Mouse (Mus musculus): ENCODE measurements around the gene Tm4sf5. TPM values are rescaled to one million over a fixed set of nuclear protein-coding genes. Genes with fewer than 3 reads are reported as not detected.

Tm4sf5 gene
- polyA plus RNA-seq, 1 experiment from 2014 or later, result not detected

- Histone ChIP-seq H3K9me3 (replicated peaks) (no peaks in the 10 kb centered on the region; the same call in 1 of the 2 replicates), H3K27me3 (ENCODE audit: low read depth, poor library complexity, severe bottlenecking) (no peaks in the 10 kb centered on the region), H3K36me3 (no peaks in the 10 kb centered on the region), H3K4me3 (no peak overlapping the region), H3K27ac (replicated peaks) (no peak overlapping the region), H3K4me1 (no peaks in the 10 kb centered on the region)
- no peak for DNase-seq (ENCODE audit: low spot score)
- 57% methylated on average over 4 of the region's 4 CpGs for WGBS
These were observed 17.2 kb upstream of the Tm4sf5 start for GRCm38 (mm10) chr11:70487816-70488215.

- 83% methylated on average over 3 of the region's 3 CpGs for WGBS
- DNase-seq (ENCODE audit: low spot score), result no peak
These were observed 15.9 kb upstream of the Tm4sf5 start for GRCm38 (mm10) chr11:70489138-70489537.

GRCm38 (mm10) chr11:70489684-70490083, 15.4 kb upstream of the Tm4sf5 start:
- H3K27me3 ChIP-seq (ENCODE audit: low read depth, poor library complexity, severe bottlenecking), result no peaks in the 10 kb centered on the region
- H3K9me3 ChIP-seq (replicated peaks), result no peaks in the 10 kb centered on the region; the same call in 1 of the 2 replicates
- no peak for DNase-seq (ENCODE audit: low spot score)
- no peaks in the 10 kb centered on the region for H3K4me1 ChIP-seq
- H3K36me3 ChIP-seq, result no peaks in the 10 kb centered on the region
- 89% methylated on average over 6 of the region's 6 CpGs for WGBS
- no peak overlapping the region for H3K4me3 ChIP-seq
- no peak overlapping the region for H3K27ac ChIP-seq (replicated peaks)

More at GRCm38 (mm10) chr11:70489138-70489537, 15.9 kb upstream of the Tm4sf5 start:
- H3K4me3 ChIP-seq, result no peak overlapping the region
- no peaks in the 10 kb centered on the region for H3K36me3 ChIP-seq
- H3K4me1 ChIP-seq, result no peaks in the 10 kb centered on the region
- no peaks in the 10 kb centered on the region for H3K27me3 ChIP-seq (ENCODE audit: low read depth, poor library complexity, severe bottlenecking)
- no peak overlapping the region for H3K27ac ChIP-seq (replicated peaks)
- H3K9me3 ChIP-seq (replicated peaks), result no peaks in the 10 kb centered on the region; the same call in 1 of the 2 replicates

GRCm38 (mm10) chr11:70499566-70500475, 5.2 kb upstream of the Tm4sf5 start:
- DNase-seq (ENCODE audit: low spot score), result no peak
- H3K27me3 ChIP-seq (ENCODE audit: low read depth, poor library complexity, severe bottlenecking), result peaks cover under 1% of the 10 kb centered on the region; the same call in 1 of the 2 replicates
- H3K4me3 ChIP-seq, result no peak overlapping the region
- H3K36me3 ChIP-seq, result no peaks in the 10 kb centered on the region
- no peaks in the 10 kb centered on the region for H3K4me1 ChIP-seq
- 77% methylated on average over 14 of the region's 14 CpGs for WGBS
- H3K27ac ChIP-seq (replicated peaks), result no peak overlapping the region
- no peaks in the 10 kb centered on the region for H3K9me3 ChIP-seq (replicated peaks)

GRCm38 (mm10) chr11:70500476-70500812, 4.6 kb upstream of the Tm4sf5 start:
- Histone ChIP-seq H3K27me3 (ENCODE audit: low read depth, poor library complexity, severe bottlenecking) (peaks cover 6% of the 10 kb centered on the region; the same call in 1 of the 2 replicates), H3K9me3 (replicated peaks) (no peaks in the 10 kb centered on the region), H3K36me3 (no peaks in the 10 kb centered on the region), H3K27ac (replicated peaks) (no peak overlapping the region), H3K4me3 (no peak overlapping the region), H3K4me1 (no peaks in the 10 kb centered on the region)
- DNase-seq (ENCODE audit: low spot score), result no peak
- 97% methylated on average over 1 of the region's 1 CpGs for WGBS

GRCm38 (mm10) chr11:70502018-70502417, 3.0 kb upstream of the Tm4sf5 start:
- WGBS, result 77% methylated on average over 3 of the region's 3 CpGs
- no peaks in the 10 kb centered on the region for H3K4me1 ChIP-seq
- H3K27ac ChIP-seq (replicated peaks), result no peak overlapping the region
- no peak overlapping the region for H3K4me3 ChIP-seq
- no peaks in the 10 kb centered on the region for H3K9me3 ChIP-seq (replicated peaks)
- no peaks in the 10 kb centered on the region for H3K36me3 ChIP-seq
- peaks cover 6% of the 10 kb centered on the region; the same call in 1 of the 2 replicates for H3K27me3 ChIP-seq (ENCODE audit: low read depth, poor library complexity, severe bottlenecking)
- no peak for DNase-seq (ENCODE audit: low spot score)

GRCm38 (mm10) chr11:70506385-70506784, 1.3 kb downstream of the Tm4sf5 start:
- Histone ChIP-seq H3K27ac (replicated peaks) (no peak overlapping the region), H3K4me3 (no peak overlapping the region), H3K36me3 (no peaks in the 10 kb centered on the region), H3K4me1 (peaks cover 9% of the 10 kb centered on the region), H3K27me3 (ENCODE audit: low read depth, poor library complexity, severe bottlenecking) (peaks cover 26% of the 10 kb centered on the region; the same call in 1 of the 2 replicates), H3K9me3 (replicated peaks) (no peaks in the 10 kb centered on the region)
- peak; percentile 45 for DNase-seq (ENCODE audit: low spot score)
- WGBS, result 37% methylated on average over 4 of the region's 4 CpGs

GRCm38 (mm10) chr11:70506962-70507515, 2.0 kb downstream of the Tm4sf5 start:
- Histone ChIP-seq H3K9me3 (replicated peaks) (no peaks in the 10 kb centered on the region), H3K4me1 (peaks cover 9% of the 10 kb centered on the region), H3K4me3 (no peak overlapping the region), H3K27ac (replicated peaks) (no peak overlapping the region), H3K36me3 (no peaks in the 10 kb centered on the region), H3K27me3 (ENCODE audit: low read depth, poor library complexity, severe bottlenecking) (peaks cover 26% of the 10 kb centered on the region; the same call in 1 of the 2 replicates)
- no peak for DNase-seq (ENCODE audit: low spot score)
- 79% methylated on average over 7 of the region's 7 CpGs for WGBS

GRCm38 (mm10) chr11:70509753-70510564, 4.9 kb downstream of the Tm4sf5 start:
- H3K9me3 ChIP-seq (replicated peaks), result no peaks in the 10 kb centered on the region
- H3K27me3 ChIP-seq (ENCODE audit: low read depth, poor library complexity, severe bottlenecking), result peaks cover 24% of the 10 kb centered on the region; the same call in 1 of the 2 replicates
- peaks cover 19% of the 10 kb centered on the region for H3K4me1 ChIP-seq
- H3K27ac ChIP-seq (replicated peaks), result no peak overlapping the region
- DNase-seq (ENCODE audit: low spot score), result peak; percentile 48
- no peaks in the 10 kb centered on the region for H3K36me3 ChIP-seq
- H3K4me3 ChIP-seq, result peak overlapping the region; percentile 29
- 9% methylated on average over 19 of the region's 19 CpGs for WGBS

GRCm38 (mm10) chr11:70511242-70511641, 6.2 kb downstream of the Tm4sf5 start:
- H3K9me3 ChIP-seq (replicated peaks), result no peaks in the 10 kb centered on the region
- H3K27ac ChIP-seq (replicated peaks), result no peak overlapping the region
- no peak overlapping the region for H3K4me3 ChIP-seq
- no peaks in the 10 kb centered on the region for H3K36me3 ChIP-seq
- H3K27me3 ChIP-seq (ENCODE audit: low read depth, poor library complexity, severe bottlenecking), result peaks cover 19% of the 10 kb centered on the region; the same call in 1 of the 2 replicates
- 84% methylated on average over 2 of the region's 2 CpGs for WGBS
- H3K4me1 ChIP-seq, result peaks cover 19% of the 10 kb centered on the region
- no peak for DNase-seq (ENCODE audit: low spot score)

GRCm38 (mm10) chr11:70511825-70512224, 6.8 kb downstream of the Tm4sf5 start:
- no peak overlapping the region for H3K27ac ChIP-seq (replicated peaks)
- no peak overlapping the region for H3K4me3 ChIP-seq
- no peaks in the 10 kb centered on the region for H3K36me3 ChIP-seq
- H3K9me3 ChIP-seq (replicated peaks), result no peaks in the 10 kb centered on the region
- peaks cover 19% of the 10 kb centered on the region for H3K4me1 ChIP-seq
- DNase-seq (ENCODE audit: low spot score), result no peak
- peaks cover 19% of the 10 kb centered on the region; the same call in 1 of the 2 replicates for H3K27me3 ChIP-seq (ENCODE audit: low read depth, poor library complexity, severe bottlenecking)
- WGBS, result 88% methylated on average over 7 of the region's 7 CpGs

- H3K4me3 ChIP-seq, result no peak overlapping the region
- WGBS, result 80% methylated on average over 7 of the region's 7 CpGs
- peaks cover 19% of the 10 kb centered on the region; the same call in 1 of the 2 replicates for H3K27me3 ChIP-seq (ENCODE audit: low read depth, poor library complexity, severe bottlenecking)
- no peak overlapping the region for H3K27ac ChIP-seq (replicated peaks)
- peaks cover 19% of the 10 kb centered on the region for H3K4me1 ChIP-seq
- H3K36me3 ChIP-seq, result no peaks in the 10 kb centered on the region
- H3K9me3 ChIP-seq (replicated peaks), result no peaks in the 10 kb centered on the region
- DNase-seq (ENCODE audit: low spot score), result no peak
These were observed 7.8 kb downstream of the Tm4sf5 start for GRCm38 (mm10) chr11:70512709-70513342.

Measured in midbrain, embryonic 10.5 days (tissue).